Mouse (Mus musculus) megakaryocyte-erythroid progenitor cell, adult 5-6 weeks (primary cell): ENCODE measurements around the gene Gxylt2. TPM values are rescaled to one million over a fixed set of nuclear protein-coding genes. Genes with fewer than 3 reads are reported as not detected.

Experiments used
- ATAC-seq: replicated peaks from 2 replicates; pipeline ENCODE4 v1.8.0; 2016; ENCODE audit warnings: mild to moderate bottlenecking, inconsistent platforms; ENCODE audit not compliant: severe bottlenecking, poor library complexity, low FRiP score, low TSS enrichment
- total RNA-seq, 2 experiments: library from RNA; stranded (forward) in 1 of 2; stranded (reverse) in 1 of 2; fragments of 200-1000, 215-1000 nt in 1 of 2; fragments of >200 nt in 1 of 2; fragmentation: Nextera tagmentation in 1 of 2; gene quantifications; 2 replicates each; pipeline ENCODE4 v1.2.3; 2014 to 2017

The Gxylt2 gene
- total RNA-seq, 2 experiments from 2014 or later, result not detected

DNA sequence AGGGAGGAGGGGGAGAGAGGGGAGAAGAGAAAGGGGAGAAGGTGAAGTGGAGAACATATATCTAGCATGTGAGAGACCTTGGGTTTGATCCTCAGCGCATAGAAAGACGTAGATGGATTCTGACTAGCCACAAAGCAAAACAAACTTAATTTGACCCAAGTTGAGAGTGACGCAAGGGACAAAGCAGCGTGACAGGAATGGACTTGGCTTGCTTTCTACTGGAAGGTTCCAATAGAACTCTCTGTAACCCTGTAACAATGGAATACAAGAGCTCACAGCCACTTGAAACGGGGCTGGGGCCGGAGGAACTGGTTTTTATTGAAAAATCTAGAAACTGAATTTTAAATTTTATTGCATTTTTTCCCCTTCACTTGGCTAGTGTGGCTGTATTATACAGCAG, 127.2 kb downstream of the Gxylt2 start:
- ATAC-seq, result no peak

DNA sequence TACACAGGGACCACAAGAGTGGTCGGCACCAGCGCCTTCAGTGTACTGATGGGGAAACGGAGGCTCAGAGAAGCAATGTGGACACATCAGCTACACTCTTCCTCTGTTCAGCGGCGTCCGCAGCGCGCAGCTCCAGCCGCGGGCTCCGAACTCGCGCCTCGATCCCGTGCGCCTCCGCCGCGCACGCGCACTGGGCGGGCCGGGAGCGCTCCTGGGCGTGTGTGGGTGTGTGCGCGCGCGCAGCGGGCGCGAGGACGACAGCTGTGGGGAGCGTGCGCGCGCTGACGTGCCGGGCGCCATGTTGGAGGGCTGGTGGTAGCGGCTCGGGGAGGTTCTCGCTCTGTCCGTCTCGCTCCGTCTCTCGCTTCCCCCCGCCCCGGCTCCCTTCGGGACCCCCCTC, 128.8 kb downstream of the Gxylt2 start, which contains the start of gene Ppp4r2:
Gene Ppp4r2 (plus strand): TSS at position 268 of the 400 bp plus-strand sequence.
- peak; percentile 86 for ATAC-seq

DNA sequence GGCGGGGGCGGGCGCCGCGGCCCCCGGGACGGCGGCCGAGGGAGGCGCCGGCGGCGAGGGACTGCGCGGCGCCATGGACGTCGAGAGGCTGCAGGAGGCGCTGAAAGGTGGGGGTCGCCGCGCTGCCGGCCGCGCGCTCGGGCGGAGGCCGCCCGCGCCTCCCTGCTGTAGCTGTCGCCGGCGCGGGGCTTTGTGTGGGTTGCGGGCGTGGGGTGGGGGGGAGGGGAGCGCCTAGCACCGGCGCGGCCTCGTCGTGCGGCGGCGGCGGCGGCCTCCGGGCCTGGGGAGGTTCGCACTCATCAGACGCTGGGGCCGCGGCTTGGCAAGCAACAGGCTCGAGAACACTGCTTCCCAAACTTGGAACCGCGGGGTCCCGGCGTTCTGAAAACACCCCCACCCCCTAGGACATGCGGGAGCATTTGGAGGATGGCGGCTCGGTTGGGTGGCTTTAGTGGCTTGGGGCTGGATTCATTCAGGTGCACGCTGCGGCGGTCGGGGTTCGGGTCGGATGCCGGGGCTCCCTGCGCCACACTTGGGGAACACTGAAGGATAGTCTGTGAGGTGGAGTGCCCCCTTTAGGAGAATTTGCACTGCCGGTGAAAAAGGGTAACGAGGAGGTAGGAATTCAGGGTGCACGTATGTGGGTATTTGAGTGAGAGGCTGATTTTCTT, 129.4 kb downstream of the Gxylt2 start:
- peak; percentile 58 for ATAC-seq

DNA sequence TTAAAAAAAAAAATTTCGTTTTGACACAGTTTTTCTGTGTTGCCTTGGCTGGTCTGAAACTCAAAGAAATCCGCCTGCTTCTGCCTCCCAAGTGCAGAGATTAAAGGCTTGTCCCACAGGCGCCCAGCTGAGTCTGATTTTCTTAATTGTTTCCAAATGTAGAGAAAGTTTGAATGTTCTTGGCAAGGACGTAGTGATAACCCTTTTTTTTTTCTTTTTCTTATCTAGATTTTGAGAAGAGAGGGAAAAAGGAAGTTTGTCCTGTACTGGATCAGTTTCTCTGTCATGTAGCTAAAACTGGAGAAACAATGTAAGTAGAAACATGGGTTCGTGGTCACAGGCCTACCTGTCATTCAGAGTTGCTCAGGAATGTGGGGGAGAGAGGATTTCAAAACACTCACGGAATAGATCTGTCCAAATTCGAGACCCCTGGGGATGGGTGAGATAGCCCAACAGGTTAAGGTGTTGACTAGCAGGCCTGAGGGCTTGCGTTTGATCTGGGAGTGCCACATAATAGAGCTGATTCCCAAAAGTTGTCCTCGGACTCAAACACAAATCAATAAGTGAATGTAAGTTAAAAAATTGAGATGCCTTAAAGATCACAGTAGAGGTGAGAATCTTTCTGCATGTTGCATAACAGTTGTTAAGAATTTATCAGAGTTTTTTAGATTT, 130.1 kb downstream of the Gxylt2 start:
- ATAC-seq, result no peak

DNA sequence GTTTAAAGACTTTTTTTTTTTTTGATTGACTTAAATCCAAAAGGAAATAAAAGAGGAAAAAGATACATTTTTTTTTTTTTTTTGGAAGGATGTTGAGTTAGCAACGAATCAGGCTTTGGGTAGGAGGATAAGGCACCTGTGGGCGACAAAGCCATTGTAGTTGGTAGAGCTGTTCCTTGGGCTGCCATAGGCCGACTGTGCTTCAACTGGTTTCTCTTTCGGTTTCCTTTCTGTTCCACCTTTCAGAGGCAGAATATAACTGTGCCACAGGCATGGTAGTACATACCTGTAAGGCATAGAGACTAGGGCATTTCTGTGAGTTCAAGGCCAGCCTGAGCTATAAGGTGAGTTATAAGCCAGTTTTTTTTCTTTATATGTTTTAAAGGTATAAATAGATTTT, 140.5 kb downstream of the Gxylt2 start:
- ATAC-seq, result no peak

DNA sequence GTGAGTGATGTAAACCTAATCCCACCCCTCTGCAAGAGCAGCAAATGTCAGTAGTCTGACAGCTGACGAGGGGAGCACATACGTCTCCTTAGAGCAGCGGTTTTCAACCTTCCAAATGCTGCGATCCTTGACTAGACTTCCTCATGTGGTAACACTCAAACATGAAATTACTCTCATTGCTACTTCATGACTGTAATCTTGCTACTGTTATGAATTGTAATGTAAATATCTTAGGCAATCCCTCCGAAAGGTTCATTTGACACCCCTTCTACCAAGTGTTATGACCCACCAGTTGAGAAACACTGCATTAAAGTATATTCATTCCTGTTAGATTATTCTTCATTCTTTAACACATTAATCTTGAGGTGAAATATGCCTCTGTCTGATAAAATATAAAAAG, 142.7 kb downstream of the Gxylt2 start:
- ATAC-seq, result no peak

DNA sequence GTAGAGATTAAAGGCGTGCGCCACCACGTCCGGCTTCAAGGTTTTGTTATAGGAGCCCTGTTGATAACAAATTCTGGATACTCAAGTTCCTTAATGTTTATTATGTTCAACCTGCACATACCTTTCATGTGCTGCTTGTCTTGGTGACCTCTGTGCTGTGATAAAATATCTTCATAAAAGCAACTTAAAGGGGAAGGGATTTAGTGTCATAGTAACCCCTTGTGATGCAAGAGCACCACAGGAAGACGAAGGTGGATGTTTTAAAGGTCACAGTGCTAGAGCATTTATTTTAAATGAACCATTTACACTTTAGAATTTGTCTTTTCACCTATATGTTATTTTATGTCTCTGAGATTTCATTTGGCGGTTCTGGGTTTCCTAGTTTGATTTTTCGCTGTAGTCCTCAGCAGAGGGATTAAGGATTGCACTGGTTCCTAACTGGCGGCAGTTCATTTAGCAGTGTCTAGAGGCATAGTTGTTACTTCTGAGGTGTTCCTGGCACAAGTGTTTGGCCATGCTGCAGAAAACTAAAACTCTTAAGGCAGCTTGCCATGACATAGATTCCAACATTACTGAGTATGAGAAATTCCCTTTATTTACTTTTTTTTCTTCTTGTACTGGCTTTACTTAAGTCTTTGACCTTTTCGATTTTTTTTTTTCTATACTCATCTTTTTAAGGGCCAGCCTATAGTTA, 144.3 kb downstream of the Gxylt2 start:
- no peak for ATAC-seq

DNA sequence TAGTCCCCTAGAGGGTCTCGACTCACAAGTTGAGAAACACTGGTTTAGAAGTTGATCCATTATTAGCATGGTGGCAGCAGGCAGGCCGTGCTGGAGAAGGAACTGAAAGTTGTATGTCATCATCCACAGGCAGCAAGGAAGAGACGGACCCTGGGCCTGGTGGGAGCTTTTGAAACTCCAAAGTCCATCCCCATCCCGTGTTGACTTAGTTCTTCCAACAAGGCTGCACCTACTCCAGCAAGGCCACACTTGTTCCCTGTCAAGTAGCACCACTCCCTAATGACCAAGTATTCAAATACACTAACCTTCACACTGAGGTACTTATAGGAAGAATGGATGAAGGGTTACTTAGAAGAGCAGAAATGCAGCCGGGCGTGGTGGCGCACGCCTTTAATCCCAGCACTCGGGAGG, 146.1 kb downstream of the Gxylt2 start:
- no peak for ATAC-seq

DNA sequence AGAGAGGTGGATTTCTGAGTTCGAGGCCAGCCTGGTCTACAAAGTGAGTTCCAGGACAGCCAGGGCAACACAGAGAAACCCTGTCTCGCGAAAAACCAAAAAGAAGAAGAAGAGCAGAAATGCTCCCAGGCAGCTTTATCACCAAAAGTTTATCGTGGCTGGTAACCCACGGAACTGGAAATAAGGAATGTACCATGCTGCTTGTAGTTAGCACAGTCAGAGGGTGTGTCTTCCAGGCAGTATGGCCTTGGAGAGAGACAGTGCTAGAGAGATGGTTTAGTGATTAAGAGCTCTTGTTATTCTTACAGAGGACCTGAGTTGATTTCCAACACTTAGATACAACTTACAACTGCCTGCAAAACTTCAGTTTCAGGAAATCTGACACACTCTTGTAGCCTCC, 146.5 kb downstream of the Gxylt2 start:
- ATAC-seq, result peak; percentile 43; the same call in 1 of the 2 replicates

Other genes starting within 250 kb of the Gxylt2 start
- gene Shq1, start 33.6 kb upstream of the Gxylt2 start, total RNA-seq (2014; fragmentation: Nextera tagmentation), result 13.0 and 20.7 TPM in 2 replicates
- 15.1 and 18.4 TPM in 2 replicates for gene Shq1, start 33.6 kb upstream of the Gxylt2 start, total RNA-seq (2017)
- gene Ppp4r2, start 128.9 kb downstream of the Gxylt2 start, total RNA-seq (2014; fragmentation: Nextera tagmentation), result 64.5 and 77.5 TPM in 2 replicates
- 105 and 107 TPM in 2 replicates for gene Ppp4r2, start 128.9 kb downstream of the Gxylt2 start, total RNA-seq (2017)